Mouse (Mus musculus) embryo, embryonic 9.5 days (tissue): ENCODE results near the gene Rnf31.

Experiments
- DNase-seq: peaks from one replicate; pipeline ENCODE4 v3.0.0-alpha.2; 2017; ENCODE audit errors: extremely low spot score

Gene Rnf31

DNA sequence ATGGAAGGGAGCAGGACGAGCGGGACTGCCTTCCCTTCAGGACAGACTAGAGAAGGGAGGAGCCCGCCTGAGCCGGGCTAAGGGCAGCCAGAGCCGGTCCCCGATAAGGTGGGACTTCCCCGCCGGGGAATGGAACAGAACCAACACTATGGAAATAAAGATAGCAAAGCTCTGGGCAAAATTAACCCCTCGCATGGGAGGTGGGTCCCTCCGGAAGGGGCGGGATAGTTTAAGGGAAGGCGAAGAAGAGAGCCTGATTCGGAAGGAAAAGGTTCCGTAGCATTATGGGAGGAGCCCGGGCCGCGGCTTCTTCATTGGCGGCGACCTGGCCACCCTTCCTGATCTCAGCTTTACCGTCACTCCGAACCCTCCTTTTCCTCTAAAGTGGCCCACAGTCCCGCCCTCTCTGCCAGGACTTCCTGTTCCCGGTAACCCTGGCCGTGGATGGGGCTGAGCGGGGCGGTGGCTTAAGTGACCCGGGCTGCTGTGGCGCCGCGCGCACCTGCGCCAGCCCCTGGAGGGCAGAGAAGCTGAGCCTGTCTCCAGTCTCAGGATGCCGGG is at the start of gene Rnf31:
Gene Rnf31 (plus strand): TSS at position 378 of the 561 bp plus-strand sequence.
- DNase-seq = peak; percentile 89

DNA sequence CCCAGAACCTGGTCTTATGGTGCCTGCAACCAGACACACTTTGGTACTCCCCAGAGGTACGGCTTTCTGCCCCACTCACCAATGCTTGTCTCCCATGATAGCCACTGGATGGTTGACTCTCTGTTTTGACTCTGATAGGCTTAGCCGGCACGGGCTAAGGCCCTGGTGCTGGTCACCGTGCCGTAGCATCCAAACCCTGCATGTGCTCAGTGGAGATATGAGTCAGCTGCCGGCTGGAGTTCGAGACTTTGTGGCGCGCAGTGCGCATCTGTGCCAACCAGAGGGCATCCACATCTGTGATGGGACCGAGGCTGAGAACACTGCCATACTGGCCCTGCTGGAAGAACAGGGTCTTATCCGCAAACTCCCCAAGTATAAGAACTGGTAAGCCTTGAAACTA is 49.2 kb upstream of the Rnf31 start:
- DNase-seq = no peak

DNA sequence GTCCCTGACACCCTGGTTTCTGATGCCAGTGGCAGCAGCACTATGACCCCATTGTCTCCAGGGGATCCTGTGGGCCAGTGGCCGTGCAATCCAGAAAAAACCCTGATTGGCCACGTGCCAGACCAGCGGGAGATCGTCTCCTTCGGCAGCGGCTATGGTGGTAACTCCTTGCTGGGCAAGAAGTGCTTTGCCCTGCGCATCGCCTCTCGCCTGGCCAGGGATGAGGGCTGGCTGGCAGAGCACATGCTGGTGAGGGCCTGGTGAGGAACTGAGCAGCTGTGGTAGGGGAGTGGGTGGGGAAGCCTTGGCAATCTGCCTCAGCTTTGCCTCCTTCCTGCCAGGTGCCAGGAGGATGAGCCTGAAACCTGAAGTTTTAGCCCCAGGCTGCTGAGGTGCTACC is 47.2 kb upstream of the Rnf31 start:
- no peak for DNase-seq

DNA sequence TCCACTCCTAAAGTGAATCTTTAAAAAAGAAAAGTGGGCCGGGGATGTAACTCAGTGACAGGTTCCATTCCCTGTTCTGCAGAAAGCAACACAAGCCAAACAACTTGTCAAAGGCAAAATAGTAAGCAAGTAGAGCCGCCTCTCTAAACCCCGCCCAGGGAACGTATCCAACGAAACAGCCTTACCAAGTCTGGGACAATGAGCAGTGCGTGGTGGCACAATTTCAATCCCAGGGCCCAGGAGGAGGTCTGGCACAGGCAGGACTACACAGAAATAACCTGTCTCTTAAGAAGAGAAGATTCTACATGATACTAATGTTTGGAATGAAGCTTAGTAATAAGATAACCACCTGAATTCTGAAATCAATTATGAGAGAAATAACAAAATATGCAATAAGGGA is 41.3 kb upstream of the Rnf31 start:
- no peak for DNase-seq

DNA sequence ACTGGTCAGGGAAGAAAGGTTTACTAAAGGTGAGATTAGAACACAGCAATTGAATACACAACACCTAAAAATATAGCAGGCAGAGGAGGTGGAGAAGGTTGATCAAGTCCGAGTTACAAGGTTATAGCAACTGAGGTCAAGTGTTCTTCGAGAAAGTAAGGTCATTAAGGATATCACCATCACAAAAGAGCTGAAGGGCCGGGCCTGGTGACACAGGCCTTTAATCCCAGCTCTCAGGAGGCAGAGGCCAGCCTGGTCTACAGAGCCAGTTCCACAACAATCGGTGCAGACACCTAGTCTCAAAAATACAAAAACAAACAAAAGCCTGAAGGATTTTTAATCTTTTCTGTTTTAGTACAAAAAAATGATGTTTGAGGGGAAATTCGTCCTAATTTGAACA is 40.2 kb upstream of the Rnf31 start:
- no peak for DNase-seq

DNA sequence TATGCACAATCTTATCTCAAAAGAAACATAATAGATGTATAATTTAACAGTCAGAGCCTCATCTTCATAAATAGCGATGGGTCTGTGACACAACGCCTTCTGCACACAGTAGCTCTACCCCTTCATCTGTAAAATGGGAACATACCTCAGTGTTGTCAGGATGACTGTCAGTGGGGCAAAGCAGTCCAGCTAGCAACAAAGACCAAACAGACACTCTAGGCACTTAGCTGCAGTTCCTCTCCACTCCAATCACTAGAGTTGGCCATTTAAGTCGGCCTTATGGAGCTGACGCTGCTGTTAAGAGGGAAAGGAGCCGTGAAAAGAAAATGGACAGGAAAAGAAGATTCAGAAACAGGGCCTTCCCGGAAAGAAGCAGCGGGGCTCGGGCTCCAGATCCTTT is 39.7 kb upstream of the Rnf31 start:
- no peak for DNase-seq

DNA sequence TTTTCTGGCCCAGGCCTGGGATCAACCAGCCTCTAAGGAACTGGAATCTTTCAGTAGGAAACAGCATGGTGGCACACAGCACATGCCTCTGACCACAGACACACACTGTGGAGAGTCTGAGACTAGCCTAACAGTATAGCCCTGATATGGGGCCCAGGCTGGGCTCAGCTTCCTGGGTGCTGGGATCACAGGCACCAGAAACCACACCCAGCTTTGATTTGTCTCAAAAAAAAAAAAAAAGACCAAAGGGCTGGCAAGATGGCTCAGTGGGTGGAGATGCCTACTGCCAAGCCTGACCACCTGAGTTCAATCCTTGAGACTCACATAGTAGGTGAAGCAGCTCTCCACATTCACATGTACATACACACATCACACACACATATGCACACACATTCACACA is 36.9 kb upstream of the Rnf31 start:
- DNase-seq = no peak

DNA sequence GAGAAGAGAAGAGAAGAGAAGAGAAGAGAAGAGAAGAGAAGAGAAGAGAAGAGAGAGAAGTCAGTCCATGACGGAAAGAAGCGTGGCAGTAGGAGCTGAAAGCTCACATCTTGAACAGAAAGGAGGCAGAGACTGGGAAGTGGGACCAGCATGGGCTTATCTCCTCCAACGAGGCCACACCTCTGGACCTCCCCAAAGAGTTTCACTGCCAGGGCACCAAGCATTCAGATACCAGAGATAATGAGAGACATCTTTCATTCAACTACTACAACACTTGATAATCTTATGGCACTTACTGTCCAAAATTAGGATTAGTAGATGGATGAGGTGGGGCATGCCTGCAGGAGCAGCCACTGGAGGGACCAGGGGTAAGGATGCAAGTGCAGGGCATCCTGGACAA is 35.7 kb upstream of the Rnf31 start:
- DNase-seq = no peak

DNA sequence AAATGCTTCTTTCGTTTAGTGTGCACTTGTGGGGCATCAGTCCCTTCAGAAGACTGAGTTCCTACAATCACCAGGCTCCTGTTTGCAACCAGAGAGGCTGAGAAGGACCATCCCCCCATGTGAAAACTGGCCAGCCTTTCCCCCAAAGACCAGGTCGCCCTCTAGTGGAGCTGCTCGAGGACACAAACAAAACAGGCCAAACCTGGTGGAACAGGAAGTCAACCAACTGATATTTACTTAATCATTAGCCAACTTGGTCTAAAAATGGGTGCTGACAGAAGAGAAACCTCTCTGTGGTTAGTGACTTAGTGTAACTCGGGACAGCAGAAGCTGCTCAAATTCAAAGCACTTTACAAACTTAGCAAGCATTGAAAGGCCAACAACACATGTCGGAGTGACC is 34.5 kb upstream of the Rnf31 start:
- peak; percentile 64 for DNase-seq

DNA sequence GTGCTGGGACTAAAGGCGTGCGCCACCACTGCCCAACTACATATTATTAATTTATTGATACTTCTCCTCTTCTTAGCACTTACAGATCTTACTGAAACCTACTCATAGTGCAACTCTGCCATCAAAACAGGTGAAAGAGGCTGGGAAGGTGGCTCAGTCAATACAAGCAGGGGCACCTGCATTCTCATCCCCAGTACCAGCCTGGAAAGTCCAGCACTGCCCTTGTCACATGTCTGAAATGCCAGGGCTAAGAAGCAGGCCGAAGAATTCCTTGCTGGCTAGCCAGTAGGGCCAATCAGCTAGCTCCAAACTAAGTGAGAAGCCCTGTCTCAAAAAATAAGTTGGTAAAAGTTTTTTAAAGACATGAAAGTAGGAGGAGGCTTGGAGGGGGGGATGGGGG is 33.9 kb upstream of the Rnf31 start:
- DNase-seq = no peak

DNA sequence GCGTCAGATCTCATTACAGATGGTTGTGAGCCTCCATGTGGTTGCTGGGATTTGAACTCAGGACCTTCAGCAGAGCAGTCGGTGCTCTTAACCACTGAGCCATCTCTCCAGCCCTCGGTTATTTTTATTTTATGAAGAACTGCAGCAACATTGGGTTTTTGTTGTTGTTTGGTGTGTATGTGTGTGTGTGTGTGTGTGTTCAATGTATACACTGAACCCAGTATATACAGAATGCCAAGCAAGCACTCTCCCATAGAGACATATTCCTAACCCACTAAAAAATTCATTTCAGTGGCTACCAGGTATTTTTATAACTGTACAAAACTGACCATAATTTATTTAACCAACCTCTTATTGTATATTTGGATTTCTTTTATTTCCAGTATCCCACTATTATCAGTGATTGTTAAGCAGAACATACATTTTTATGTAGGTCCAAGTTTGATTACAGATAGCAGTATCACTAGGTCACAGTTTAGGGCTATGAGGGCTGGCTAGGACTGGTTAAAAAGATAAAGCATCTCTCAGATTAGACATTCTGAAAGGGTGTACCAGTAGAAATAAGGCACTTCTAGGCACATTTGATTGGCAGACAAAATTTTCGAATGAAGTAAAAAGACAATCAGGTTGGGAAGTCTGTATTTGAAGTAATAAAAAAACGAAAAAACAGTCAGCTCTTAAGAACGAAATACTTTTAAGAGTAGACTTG is 32.6 kb upstream of the Rnf31 start:
- no peak for DNase-seq

DNA sequence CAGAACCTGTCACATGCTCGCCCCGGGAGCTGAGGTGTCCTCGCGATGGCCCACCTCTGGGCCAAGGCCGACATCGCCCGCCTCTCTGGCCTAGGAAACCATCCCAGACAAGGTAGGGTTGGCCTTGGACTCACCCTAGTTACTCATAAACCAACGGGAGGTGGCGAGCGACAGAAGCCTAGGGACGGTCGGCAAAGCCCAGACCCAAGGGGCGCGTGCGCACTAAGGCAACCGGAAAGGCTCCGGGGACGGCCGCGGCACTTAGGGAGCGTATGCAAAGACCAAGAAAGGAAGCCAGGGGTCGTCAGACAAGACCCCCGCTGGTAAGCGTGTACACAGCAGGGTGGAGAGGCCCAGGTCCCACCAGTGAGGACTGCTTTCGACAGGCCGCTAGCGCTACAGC is 31.7 kb upstream of the Rnf31 start, which contains the start of gene Dcaf11:
Gene Dcaf11 (plus strand): TSS at position 208 of the 403 bp plus-strand sequence.
- peak; percentile 93 for DNase-seq

DNA sequence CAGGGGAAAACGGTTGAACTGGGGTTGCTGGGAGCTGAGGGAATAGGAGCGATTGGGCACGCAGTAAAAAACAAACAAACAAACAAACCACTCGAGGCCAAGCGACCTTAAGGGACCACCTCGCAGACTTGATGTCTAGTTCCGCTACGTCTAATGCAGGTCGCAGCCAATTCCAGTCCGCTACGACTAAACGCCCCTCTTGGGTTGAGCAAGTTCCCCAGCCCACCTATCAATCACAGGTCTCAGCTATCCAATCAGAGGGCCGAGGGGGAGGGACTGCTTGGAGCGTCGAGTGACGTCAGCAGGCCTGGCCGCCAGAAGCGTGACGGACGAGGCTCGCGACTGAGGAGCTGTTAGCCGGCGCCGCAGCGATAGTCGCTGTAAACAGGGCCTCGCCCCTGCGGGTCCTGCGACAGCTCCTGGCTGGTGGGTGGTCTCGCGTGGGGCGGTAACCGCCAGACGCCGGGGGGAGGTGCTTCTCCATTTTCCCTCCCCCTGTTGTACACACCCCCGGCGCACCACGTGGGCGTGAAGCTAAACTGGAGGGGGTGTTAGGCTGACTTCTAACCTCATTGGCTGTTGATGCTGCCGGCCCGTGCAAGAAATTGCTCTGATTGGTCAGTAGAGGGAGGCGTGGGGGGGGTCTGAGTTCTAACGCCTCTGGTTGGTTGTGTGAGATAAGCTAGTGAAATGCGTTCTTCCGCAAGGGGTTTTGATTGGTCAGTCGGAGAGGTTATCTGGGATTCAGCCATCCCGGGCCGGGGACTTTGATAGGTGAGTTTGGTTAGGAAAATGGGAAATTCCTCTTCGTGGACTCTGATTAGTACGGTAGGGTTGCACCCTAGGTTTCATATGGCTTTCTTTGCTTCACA is 31.1 kb upstream of the Rnf31 start, which contains the start of gene A730061H03Rik:
Gene A730061H03Rik (minus strand): TSS at position 205 of the 872 bp plus-strand sequence.
- DNase-seq = peak; percentile 99

DNA sequence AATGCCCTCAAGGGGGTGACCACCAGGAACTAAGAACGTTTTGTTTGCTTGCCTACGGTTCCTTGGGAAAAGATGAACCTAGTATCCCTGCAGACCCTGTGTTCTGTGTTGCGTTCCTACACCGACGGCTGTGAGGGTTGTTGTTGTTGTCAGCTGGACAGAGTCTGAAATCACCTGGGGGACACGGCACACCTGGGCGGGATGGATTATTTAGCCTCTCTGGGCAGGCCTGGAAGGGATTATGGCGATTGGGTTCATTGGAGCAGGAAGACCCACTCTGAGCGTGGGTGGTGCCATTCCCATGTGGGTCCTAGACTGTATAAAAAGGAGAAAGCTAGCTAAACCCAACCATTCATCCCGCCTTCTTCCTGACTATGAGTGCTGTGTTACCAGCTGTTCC is 29.6 kb upstream of the Rnf31 start:
- no peak for DNase-seq

DNA sequence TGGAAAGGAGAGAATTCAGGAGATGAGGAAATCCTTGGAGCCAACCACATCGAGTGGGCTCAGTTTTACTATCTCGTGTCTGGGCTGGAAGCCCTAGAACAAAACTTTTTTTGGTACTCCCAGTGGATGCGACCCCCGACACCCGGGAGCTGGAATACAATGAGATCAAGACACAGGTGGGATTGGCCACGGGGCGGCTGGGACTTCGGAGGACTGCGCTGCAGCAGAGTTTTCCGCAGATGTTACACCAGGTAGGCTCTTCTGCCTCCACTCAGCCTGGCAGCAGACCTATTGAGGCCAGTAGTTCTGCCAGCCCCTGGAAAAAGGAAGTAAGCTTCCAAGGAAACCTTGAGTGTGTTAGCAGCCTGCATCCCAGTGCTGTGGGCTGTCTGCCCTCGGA is 28.3 kb upstream of the Rnf31 start:
- no peak for DNase-seq

DNA sequence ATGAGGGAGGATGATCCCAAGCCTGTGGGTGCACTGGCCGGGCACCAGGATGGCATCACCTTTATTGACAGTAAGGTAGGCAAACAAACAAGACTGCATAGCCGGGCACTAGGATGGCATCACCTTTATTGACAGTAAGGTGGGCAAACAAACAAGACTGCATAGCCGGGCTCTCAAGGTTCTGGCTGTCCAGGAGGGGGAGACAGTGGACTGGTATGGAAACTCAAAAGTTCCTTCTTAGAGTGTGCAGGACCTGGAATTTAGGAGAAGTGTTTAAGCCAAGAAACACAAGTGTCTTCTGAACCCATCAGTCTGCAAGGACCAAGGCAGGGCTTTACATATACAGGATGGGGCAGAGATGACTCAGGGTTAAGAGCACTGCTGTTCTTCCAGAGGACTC is 25.8 kb upstream of the Rnf31 start:
- DNase-seq = no peak

DNA sequence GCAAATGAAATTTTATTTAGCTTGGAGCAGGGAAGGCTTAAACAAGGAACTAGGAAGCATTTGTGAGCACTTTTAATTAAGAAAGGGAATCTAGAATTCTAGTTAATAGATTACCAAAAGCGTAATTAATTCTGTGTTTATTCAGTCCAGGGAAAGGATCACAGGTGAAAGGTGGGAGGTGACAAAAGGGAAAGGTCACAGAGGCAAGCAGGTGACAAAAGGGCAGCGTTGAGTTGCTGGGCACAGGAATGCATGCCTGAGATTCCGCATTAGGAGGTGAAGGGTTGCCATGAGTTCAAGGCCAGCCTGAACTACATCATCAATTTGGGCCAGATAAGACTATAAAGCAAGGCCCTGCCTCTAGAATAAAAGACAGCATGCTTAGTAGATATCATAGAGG is 24.0 kb upstream of the Rnf31 start:
- no peak for DNase-seq

DNA sequence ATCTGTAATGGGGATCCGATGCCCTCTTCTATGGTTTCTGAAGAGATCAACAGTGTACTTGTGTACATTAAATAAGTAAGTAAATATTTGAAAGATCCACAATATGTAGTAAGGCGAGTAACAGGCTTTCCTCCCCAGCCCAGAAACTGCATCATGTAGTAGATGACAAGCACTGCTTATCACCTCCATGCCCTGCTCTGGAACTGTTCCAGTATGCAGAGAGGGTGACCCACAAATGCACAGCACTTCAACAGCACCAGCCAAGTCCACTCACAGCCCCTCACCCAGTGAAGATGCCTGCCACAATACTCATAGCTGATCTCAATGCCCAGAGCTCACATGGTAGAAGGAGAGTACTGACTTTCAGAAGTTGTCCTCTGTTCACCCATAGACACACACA is 20.9 kb upstream of the Rnf31 start:
- no peak for DNase-seq

DNA sequence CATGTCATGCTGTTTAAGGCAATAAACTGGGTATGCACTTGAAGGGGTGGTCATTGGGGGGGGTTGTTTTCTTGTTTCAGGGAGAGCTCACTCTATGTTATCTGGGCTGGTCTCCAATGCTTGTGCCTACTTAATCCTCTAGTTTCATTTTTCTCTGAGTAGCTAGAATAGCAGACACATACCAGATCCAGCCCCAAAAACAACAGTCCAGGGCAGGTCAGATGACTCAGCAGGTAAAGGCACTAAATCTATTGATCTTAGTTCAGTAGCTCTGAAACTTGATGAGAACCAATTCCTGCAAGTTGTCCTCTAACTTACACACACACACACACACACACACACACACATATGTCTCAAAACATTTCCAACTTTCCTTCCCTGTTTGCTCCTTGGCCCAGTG is 19.7 kb upstream of the Rnf31 start:
- DNase-seq = no peak

DNA sequence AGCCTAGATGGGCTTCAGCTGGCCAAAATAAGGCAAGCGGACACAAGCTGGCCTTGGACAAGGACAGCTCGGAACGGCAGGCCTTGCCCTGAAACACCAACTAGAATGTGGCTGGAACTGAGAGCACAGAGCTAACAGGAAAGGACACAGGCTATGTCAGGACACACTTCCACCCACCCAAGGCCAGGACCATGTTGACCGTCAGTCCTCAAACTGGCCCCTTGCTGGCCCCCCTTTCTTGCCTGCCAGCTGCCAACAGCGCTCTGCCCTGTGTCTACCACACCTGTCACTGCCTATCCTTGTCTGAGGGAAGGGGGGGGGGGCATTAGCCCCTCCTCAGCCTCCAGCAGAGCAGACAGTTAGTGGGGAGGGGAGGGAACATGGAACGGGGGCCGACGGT is 16.2 kb upstream of the Rnf31 start, which contains the start of gene Fitm1:
Gene Fitm1 (plus strand): TSS at position 316 of the 400 bp plus-strand sequence.
- DNase-seq = no peak

DNA sequence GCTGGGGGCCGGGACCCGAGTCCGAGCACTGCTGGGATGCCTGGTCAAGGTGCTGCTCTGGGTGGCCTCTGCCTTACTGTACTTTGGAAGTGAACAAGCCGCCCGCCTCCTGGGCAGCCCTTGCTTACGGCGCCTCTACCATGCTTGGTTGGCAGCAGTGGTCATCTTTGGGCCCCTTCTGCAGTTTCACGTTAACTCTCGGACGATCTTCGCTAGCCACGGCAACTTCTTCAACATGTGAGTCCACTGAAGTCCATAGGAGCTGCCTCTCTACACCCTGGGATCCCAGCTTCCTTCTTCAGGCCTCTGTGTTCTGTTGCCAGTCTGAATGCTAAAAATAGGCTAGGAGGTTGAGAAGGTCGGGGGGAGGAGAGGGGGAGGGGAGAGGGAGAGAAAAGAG is 15.8 kb upstream of the Rnf31 start:
- DNase-seq = no peak

DNA sequence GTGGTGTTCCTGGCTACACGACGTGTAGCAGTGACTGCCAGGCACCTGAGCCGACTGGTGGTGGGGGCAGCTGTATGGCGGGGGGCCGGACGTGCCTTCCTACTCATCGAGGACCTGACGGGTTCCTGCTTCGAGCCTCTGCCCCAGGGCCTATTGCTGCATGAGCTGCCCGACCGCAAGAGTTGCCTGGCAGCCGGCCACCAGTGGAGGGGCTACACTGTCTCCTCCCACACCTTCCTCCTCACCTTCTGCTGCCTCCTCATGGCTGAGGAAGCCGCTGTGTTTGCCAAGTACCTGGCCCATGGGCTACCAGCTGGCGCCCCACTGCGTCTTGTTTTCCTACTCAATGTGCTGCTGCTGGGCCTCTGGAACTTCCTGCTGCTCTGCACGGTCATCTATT is 15.1 kb upstream of the Rnf31 start:
- DNase-seq = no peak
